Mouse (Mus musculus) spleen, adult 2 months (tissue): ENCODE results near the gene Capn11. TPM values are rescaled to one million over a fixed set of nuclear protein-coding genes. Genes with fewer than 3 reads are reported as not detected.
A peak's percentile ranks its signal among the peaks of the same experiment; 100 is the strongest.

ENCODE experiments used
- DNase-seq, 2 experiments: peaks; one replicate each; pipeline versions ENCODE4 v3.0.0 to v3.0.0-alpha.2; 2012 to 2021; ENCODE audit warnings: low spot score in 2 of 2, low read depth in 1 of 2
- H3K27ac ChIP-seq: fragments of 200-500 bp; 2 replicates; pipeline ENCODE4 v1.5.1; 2012; ENCODE audit warnings: low read length, inconsistent platforms; ENCODE audit not compliant: insufficient read depth
- H3K27me3 ChIP-seq: fragments of 200-500 bp; 2 replicates; pipeline ENCODE4 v1.6.1; 2012; ENCODE audit warnings: mild to moderate bottlenecking, moderate library complexity, low read length, inconsistent platforms; ENCODE audit not compliant: control insufficient read depth, insufficient read depth
- H3K36me3 ChIP-seq: fragments of 200-500 bp; 2 replicates; pipeline ENCODE4 v1.6.1; 2012; ENCODE audit warnings: mild to moderate bottlenecking, low read length, inconsistent platforms; ENCODE audit not compliant: control insufficient read depth, insufficient read depth
- H3K4me1 ChIP-seq: fragments of 200-500 bp; 2 replicates; pipeline ENCODE4 v1.6.1; 2011; ENCODE audit warnings: inconsistent platforms; ENCODE audit not compliant: control insufficient read depth, insufficient read depth, insufficient read length
- H3K4me3 ChIP-seq: fragments of 200-500 bp; 2 replicates; pipeline ENCODE4 v1.5.1; 2011; ENCODE audit warnings: mild to moderate bottlenecking, inconsistent platforms; ENCODE audit not compliant: insufficient read depth, insufficient read length; ENCODE audit errors: extremely low read depth
- CTCF ChIP-seq: fragments of 200-500 bp; IDR thresholded peaks from 2 replicates; pipeline ENCODE4 v1.5.1; 2011; ENCODE audit warnings: mild to moderate bottlenecking, inconsistent platforms; ENCODE audit not compliant: insufficient read depth, insufficient read length, insufficient replicate concordance; ENCODE audit errors: extremely low read depth
- POLR2A ChIP-seq: fragments of 200-500 bp; IDR thresholded peaks from 2 replicates; pipeline ENCODE4 v1.6.1; 2011; ENCODE audit warnings: low read depth, low read length, inconsistent platforms
- WGBS: fragments of 180-500 bp; shearing (Covaris S2); methylation state at CpG from one replicate; pipeline ENCODE4 v1.1.7; 2018; 5-methylcytosine and 5-hydroxymethylcytosine counted together
- polyA plus RNA-seq: library from polyadenylated mRNA; depleted of rRNA; stranded (reverse); fragments of >200 nt; gene quantifications from 2 replicates; pipeline ENCODE4 v1.2.3, GENCODE M21; 2012

The Capn11 gene
- polyA plus RNA-seq, 1 experiment, result not detected

- Histone ChIP-seq H3K36me3 (no peaks in the 10 kb centered on the region), H3K27ac (no peak overlapping the region), H3K4me1 (peaks cover under 1% of the 10 kb centered on the region; the same call in 1 of the 2 replicates), H3K4me3 (no peak overlapping the region), H3K27me3 (no peaks in the 10 kb centered on the region)
- WGBS, result 89% methylated on average over 5 of the region's 5 CpGs
- TF ChIP-seq CTCF (no peak), POLR2A (no peak)
- no peak for DNase-seq
These were observed 33.0 kb upstream of the Capn11 start for GRCm38 (mm10) chr17:45692159-45692558.

DNA sequence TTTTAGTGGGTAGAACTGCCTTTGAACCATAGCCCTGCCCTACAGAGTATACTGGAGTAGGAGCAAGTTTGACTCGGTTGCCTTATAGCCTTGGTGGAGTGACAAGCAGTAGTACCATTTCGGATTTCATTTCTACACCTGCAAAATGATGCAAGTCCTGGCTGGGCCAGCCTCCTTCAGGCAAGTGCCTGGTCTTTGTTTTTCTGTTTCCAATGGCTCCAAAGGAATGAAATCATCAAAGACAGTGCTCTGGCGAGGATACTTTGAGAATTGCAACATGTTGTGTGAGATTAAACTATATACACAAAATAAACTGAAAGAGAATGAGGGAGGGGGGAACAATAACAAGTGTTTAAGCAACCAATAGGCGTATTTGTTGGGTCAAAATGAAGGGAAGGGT is 30.9 kb upstream of the Capn11 start:
- WGBS, result 86% methylated on average over 4 of the region's 4 CpGs
- DNase-seq, result no peak
- TF ChIP-seq CTCF, result no peak
- no peak for TF ChIP-seq POLR2A
- H3K4me1 ChIP-seq, result peaks cover 7% of the 10 kb centered on the region; the same call in 1 of the 2 replicates
- H3K27ac ChIP-seq, result no peak overlapping the region
- H3K4me3 ChIP-seq, result no peak overlapping the region
- 0 out of 2 replicates have a peak, but pooled peaks cover 3% of the 10 kb centered on the region for H3K27me3 ChIP-seq
- no peaks in the 10 kb centered on the region for H3K36me3 ChIP-seq

- no peak for DNase-seq
- Histone ChIP-seq H3K27me3 (0 out of 2 replicates have a peak, but pooled peaks cover 3% of the 10 kb centered on the region), H3K36me3 (no peaks in the 10 kb centered on the region), H3K4me1 (peaks cover 11% of the 10 kb centered on the region; the same call in 1 of the 2 replicates), H3K27ac (no peak overlapping the region), H3K4me3 (no peak overlapping the region)
- WGBS, result 84% methylated on average over 9 of the region's 9 CpGs
- TF ChIP-seq CTCF, result no peak
These were observed 30.0 kb upstream of the Capn11 start for GRCm38 (mm10) chr17:45689120-45689519.

GRCm38 (mm10) chr17:45686716-45687115 is 27.6 kb upstream of the Capn11 start, which contains the start of gene Tmem63b:
Gene Tmem63b (minus strand): TSS chr17:45686905.
- DNase-seq, result peak in 1 of 2 experiments; percentile 29
- H3K27ac ChIP-seq, result peak within 1 kb of the TSS; percentile 38
- H3K36me3 ChIP-seq, result no peaks in the 10 kb centered on the region
- 3% methylated on average over 12 of the region's 12 CpGs for WGBS
- TF ChIP-seq CTCF (no peak), POLR2A (no peak)
- peaks cover 11% of the 10 kb centered on the region; the same call in 1 of the 2 replicates for H3K4me1 ChIP-seq
- peak within 1 kb of the TSS; percentile 82 for H3K4me3 ChIP-seq
- 0 out of 2 replicates have a peak, but pooled peaks cover 3% of the 10 kb centered on the region for H3K27me3 ChIP-seq

DNA sequence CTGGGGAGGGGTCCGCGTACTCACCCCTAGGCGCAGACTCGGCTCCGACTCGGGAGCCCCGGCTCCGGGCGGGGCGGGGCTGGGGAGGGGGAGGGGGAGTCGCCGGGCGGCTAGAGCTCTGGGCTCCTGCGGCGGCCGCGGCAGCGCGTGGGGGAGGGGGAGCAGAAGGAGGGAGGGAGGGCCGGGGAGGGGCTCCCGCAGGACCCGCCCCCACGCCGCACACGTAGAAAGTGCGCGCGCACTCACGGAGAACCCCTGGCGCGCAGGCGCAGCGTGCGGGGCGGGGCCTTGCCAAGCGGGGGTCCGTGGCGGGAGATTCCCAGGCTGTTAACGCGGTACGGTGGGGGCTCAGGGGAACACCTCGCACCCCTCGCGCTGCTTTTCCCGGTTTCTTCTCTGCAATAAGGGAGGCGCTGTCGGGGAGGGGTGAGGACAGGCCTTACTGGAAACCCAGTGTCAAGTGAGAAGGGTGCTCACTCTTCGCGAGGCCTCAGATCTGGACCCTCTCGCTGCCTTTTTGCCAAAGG is 27.0 kb upstream of the Capn11 start, which contains the start of gene Mrpl14:
Gene Mrpl14, plus strand, starts transcription at position 230 of the 527 bp plus-strand sequence.
- Histone ChIP-seq H3K36me3 (no peaks in the 10 kb centered on the region), H3K4me3 (peak within 1 kb of the TSS; percentile 82), H3K27ac (peak within 1 kb of the TSS; percentile 38), H3K4me1 (peaks cover 11% of the 10 kb centered on the region; the same call in 1 of the 2 replicates), H3K27me3 (0 out of 2 replicates have a peak, but pooled peaks cover 3% of the 10 kb centered on the region)
- DNase-seq, result peak; percentile 79 to 86
- under 1% methylated on average over 35 of the region's 50 CpGs for WGBS
- TF ChIP-seq CTCF (no peak), POLR2A (peak; percentile 5; the same call in 1 of the 2 replicates)

- no peaks in the 10 kb centered on the region for H3K36me3 ChIP-seq
- H3K27me3 ChIP-seq, result 0 out of 2 replicates have a peak, but pooled peaks cover 3% of the 10 kb centered on the region
- WGBS, result 3% methylated on average over 58 of the region's 58 CpGs
- no peak for TF ChIP-seq CTCF
- no peak for TF ChIP-seq POLR2A
- H3K4me3 ChIP-seq, result peak overlapping the region; percentile 80
- peak in 1 of 2 experiments; percentile 29 for DNase-seq
- H3K4me1 ChIP-seq, result peaks cover 11% of the 10 kb centered on the region; the same call in 1 of the 2 replicates
- peak overlapping the region; percentile 21; the same call in 1 of the 2 replicates for H3K27ac ChIP-seq
These were observed 26.3 kb upstream of the Capn11 start for GRCm38 (mm10) chr17:45685171-45686092.
